Mouse (Mus musculus) fat pad, adult 2 months (tissue): ENCODE results near the gene Asphd1.

ENCODE experiments used
- DNase-seq: peaks from one replicate; pipeline ENCODE4 v3.0.0-alpha.2; 2011; ENCODE audit warnings: low read depth, low spot score; ENCODE audit errors: extremely low read depth

The Asphd1 gene

GRCm38 (mm10) chr7:126897390-126898101, 51.8 kb downstream of the Asphd1 start:
- no peak for DNase-seq

DNA sequence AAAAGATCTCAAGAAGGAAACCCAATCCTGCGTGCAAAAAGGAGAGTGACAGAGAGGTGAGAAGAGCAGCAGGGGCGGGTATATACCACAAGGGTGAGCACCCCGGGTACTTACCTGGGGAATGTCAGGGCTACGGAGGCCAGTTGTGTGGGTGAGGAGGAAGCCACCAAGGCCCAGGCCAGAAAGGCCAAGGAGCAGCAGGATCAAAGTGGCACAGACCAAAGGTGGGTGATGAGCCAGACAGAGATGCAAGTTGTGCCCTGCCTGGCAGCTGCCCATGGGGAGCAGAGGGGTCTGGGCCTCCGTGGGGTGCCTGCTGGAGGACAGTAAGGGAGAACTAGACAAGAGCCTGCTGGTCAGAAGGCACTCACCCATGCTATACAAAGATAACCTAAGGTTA, 52.5 kb downstream of the Asphd1 start:
- DNase-seq: no peak
